Mouse (Mus musculus) cortical plate, adult 2 months (tissue): Measurements from ENCODE around the gene Irf2bpl.

Experiments used
- CTCF ChIP-seq: fragments of 200-500 bp; IDR thresholded peaks from 2 replicates; pipeline ENCODE4 v1.5.1; 2011; ENCODE audit warnings: mild to moderate bottlenecking, control low read depth, low read length; ENCODE audit not compliant: insufficient read depth; ENCODE audit errors: extremely low read depth
- POLR2A ChIP-seq: fragments of 200-500 bp; IDR thresholded peaks from 2 replicates; pipeline ENCODE4 v1.6.1; 2011; ENCODE audit warnings: mild to moderate bottlenecking, low read length, control low read depth; ENCODE audit not compliant: insufficient read depth; ENCODE audit errors: extremely low read depth

GRCm38 (mm10) chr12:86879446-86880085, 5.0 kb downstream of the Irf2bpl start:
- TF ChIP-seq CTCF = no peak
- TF ChIP-seq POLR2A = no peak
